Mouse (Mus musculus) ES-CJ7 (cell line): ENCODE measurements around the gene Catsper4.

ENCODE experiments used
- DNase-seq: peaks from one replicate; pipeline ENCODE4 v3.0.0; 2011; ENCODE audit warnings: low read depth, low spot score

The Catsper4 gene

GRCm38 (mm10) chr4:134250930-134251240 lies 23.7 kb upstream of the Catsper4 start:
- no peak for DNase-seq

- no peak for DNase-seq
Observed at GRCm38 (mm10) chr4:134250116-134250929, 23.1 kb upstream of the Catsper4 start.

GRCm38 (mm10) chr4:134249651-134250050 lies 22.5 kb upstream of the Catsper4 start:
- peak; percentile 58 for DNase-seq

- no peak for DNase-seq
Observed at GRCm38 (mm10) chr4:134246719-134247258, 19.6 kb upstream of the Catsper4 start, which contains the start of gene Gm30191. Gene Gm30191, plus strand, starts transcription at chr4:134246935.

GRCm38 (mm10) chr4:134246256-134246655 lies 19.1 kb upstream of the Catsper4 start:
- no peak for DNase-seq

- DNase-seq = peak; percentile 91
Observed at GRCm38 (mm10) chr4:134245148-134245843, 18.1 kb upstream of the Catsper4 start, which contains the start of gene Zfp593. Gene Zfp593, minus strand, starts transcription at chr4:134245592.

- no peak for DNase-seq
Observed at GRCm38 (mm10) chr4:134243516-134244250, 16.5 kb upstream of the Catsper4 start, which contains the start of gene E130218I03Rik. Gene E130218I03Rik, plus strand, starts transcription at chr4:134243662.

- DNase-seq = no peak
Observed at GRCm38 (mm10) chr4:134238686-134239085, 11.5 kb upstream of the Catsper4 start.

- DNase-seq = no peak
Observed at GRCm38 (mm10) chr4:134238279-134238651, 11.1 kb upstream of the Catsper4 start, which contains the start of gene Cnksr1. Gene Cnksr1, minus strand, starts transcription at chr4:134238399.

- no peak for DNase-seq
Observed at GRCm38 (mm10) chr4:134237582-134238278, 10.5 kb upstream of the Catsper4 start.

GRCm38 (mm10) chr4:134234876-134235275 lies 7.7 kb upstream of the Catsper4 start:
- DNase-seq = no peak

- no peak for DNase-seq
Observed at GRCm38 (mm10) chr4:134230431-134230830, 3.2 kb upstream of the Catsper4 start.

GRCm38 (mm10) chr4:134222793-134223600 lies 4.2 kb downstream of the Catsper4 start:
- DNase-seq = no peak

GRCm38 (mm10) chr4:134206488-134207053 lies 20.6 kb downstream of the Catsper4 start:
- DNase-seq = no peak

GRCm38 (mm10) chr4:134203340-134203896 lies 23.8 kb downstream of the Catsper4 start:
- DNase-seq = no peak

GRCm38 (mm10) chr4:134202904-134203303 lies 24.3 kb downstream of the Catsper4 start, which contains the start of gene Gm7534:
Gene Gm7534, minus strand, starts transcription at chr4:134203004.
- DNase-seq = no peak

GRCm38 (mm10) chr4:134199371-134199770 lies 27.8 kb downstream of the Catsper4 start:
- DNase-seq = peak; percentile 49

- no peak for DNase-seq
Observed at GRCm38 (mm10) chr4:134186268-134186667, 40.9 kb downstream of the Catsper4 start.

- DNase-seq = no peak
Observed at GRCm38 (mm10) chr4:134185569-134185968, 41.6 kb downstream of the Catsper4 start.

- no peak for DNase-seq
Observed at GRCm38 (mm10) chr4:134183711-134184110, 43.5 kb downstream of the Catsper4 start.
